Mouse (Mus musculus) G1E-ER4 (cell line): ENCODE results near the gene Mthfd2. TPM values are rescaled to one million over a fixed set of nuclear protein-coding genes. Genes with fewer than 3 reads are reported as not detected.
A peak's percentile ranks its signal among the peaks of the same experiment; 100 is the strongest.

Source experiments
- GATA1 ChIP-seq: IDR thresholded peaks from one replicate; pipeline ENCODE4 v1.8.0; 2012; ENCODE audit warnings: low read length, inconsistent platforms
- polyA plus RNA-seq: library from polyadenylated mRNA; stranded (reverse); fragments of >175 nt; gene quantifications from 2 replicates; pipeline ENCODE4 v1.2.3, GENCODE M21; 2012

Mthfd2 gene
- polyA plus RNA-seq, result 28.6 and 33.9 TPM in 2 replicates

DNA sequence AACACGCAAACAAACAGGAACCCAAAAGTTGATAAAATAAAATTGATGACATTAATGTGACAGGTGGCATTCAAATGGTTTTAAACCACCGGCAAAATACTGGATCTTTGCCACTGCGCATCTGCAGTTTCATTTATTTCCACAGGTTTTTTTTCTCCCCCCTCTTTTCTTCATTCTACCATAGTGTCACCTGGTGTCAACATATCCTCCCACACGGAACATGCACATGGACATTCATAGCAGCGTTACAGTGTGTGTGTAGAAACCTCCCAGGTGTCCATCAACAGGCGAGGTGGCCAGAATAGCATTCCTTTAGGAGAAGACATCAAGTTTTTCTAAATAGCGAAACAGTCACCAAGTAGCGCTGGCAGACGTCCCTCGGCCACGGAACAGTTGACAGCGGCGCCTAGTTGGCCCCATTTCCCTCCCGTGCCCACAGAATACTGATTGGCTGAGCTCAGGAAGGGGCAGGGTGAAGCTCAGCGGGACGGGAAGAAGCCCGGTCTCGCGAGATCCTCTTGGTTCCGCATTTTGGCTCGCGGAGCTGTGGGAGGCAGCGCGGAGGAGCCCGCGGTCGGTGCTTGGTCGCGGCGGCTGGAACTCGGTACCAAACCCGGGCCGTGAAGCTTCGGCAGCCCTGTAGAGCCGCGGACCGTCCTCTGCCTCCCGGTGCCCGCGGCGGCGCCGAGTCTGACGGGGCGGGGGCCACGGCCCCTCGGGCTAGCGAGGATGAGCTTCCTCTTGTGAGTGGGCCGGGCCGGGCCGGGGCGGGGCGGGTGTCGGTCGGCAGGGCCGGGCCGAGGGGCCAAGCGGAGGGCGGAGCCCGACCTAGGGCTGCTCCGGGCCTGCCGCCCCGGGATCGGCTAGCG, at the start of gene Mthfd2, which contains the start of gene Mob1a:
Mthfd2 (minus strand) TSS at position 384 of the 869 bp plus-strand sequence.
Mob1a (plus strand) TSS at position 492 of the 869 bp plus-strand sequence.
- TF ChIP-seq GATA1, result no peak

DNA sequence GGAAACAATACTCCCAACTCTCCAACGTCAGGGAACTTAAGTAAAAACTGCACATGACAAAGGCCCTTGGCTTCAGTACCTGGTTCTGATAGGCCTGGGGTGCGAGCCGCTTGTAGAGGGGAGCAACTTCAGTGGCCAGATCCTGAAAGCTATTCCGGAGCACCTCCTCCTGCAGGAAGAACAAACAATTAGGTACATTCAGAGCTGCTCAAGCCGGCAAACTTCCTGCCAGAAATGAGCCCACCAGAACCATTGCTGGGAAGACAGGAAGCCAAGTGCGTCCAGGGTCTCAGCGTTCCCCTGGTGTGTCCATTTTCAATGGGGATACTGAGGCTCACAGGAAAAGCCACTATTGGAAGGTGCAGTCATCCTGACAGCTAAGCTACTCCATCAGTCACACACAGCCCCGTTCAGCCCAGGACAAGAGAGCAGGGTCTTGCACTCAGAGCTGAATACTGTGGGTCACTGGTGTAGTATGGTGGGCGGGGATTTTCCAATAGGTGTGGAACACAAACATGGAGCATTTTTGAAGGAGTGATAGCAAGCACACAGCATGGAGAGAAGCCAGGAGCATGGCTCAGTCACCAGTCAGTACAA, 48.1 kb upstream of the Mthfd2 start:
- TF ChIP-seq GATA1, result no peak

DNA sequence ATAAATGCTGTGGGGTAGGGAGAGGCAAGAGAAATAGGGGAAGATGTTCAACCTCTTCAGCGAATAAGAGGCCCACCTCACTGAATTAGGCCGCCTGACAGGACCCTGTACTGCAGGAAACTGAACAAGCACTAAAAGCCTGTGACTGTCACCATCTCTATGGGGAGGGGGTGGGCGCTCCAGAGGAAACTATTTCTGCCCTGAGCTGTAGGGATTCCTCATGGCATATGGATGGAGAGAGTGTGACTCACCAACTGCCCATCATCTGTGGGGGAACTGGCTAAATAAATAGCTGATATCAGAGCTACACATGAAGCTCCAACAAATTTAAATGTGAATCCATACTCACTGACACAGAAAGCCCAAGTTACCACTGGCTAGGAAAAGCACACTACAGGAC, 45.6 kb upstream of the Mthfd2 start:
- TF ChIP-seq GATA1, result no peak

DNA sequence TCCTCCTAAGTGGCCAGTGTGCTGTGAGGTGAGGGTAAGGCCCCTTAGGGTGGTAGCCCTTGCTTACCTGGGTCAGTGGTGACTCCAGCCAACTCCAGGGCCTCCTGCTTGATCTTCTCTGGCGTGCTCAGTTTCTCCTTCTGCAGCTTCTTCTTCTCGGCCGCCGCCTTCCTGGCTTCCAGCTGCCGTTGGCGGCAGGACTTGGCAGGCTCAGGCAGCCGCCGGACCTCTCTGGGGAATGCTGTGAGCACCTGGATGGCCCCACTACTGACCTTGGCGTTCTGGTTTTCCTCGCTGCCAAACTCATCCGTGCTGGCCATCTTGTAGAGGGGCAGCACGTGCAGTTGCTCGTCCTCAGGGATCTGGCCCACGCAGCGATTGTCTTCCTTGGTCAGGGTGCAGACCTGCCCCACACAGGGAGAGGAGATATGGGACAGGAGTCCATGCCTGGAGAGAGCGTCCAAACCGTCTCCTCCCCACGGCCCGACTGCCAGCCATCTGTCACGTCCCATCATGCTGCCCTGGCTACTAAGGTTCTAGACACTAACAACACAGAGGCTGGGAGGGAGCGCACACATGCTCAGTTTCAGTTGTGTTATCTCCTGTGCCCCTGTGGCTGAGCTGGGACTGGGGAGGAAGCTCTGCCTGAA, 44.7 kb upstream of the Mthfd2 start:
- no peak for TF ChIP-seq GATA1

DNA sequence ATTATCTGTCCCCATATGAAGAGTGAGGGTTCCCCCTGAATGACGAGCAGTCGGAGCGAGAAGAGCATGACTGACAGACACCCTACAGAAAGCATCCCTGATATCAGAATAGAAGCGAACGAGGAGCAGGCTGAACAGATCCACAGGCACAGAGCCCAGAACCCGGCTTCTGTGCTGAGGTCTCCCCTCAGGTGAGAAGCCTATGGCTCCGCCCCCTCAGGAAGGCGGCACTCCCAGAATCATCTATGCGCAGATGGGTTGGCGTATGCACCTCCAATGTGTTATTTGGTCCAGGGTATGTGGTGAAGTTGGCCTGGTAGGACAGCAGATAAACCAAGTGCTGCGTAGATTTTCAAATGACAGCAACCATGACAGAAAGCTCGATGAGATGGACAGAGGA, 37.4 kb upstream of the Mthfd2 start:
- TF ChIP-seq GATA1, result no peak

DNA sequence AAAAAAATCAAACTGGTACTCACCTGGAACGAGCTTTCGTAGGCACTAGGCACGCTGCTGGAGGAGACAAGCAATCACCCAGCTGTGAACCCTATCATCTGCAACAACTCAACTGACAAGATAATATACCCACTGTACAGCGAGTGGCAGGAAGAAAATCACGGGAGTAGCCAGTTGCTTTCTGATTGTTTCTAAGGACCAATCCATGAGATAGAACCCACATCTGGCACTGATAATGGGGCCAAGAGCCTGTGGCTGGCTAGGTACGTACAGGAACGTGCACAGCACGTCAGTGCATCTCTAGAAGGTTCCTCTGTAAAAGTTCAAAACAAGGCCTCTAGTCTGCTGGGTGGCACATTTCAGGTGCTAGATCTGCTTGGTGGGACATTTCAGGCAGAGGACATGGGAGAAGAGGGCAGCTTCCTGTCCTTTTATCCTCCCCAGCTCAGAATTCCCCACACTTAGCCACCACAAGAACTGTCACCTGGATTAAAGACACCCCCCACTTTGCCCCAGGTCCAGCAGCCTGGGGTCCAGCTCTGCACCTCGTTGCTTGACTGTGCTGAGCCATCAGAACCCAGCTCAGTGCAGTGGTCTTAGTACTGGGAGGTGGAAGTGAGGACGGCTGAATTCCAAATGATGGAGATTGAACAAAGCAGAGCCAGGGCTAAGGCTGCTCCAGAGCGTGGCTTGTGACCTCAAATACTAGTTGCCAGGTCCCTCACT, 36.0 kb upstream of the Mthfd2 start:
- peak; percentile 27 for TF ChIP-seq GATA1

DNA sequence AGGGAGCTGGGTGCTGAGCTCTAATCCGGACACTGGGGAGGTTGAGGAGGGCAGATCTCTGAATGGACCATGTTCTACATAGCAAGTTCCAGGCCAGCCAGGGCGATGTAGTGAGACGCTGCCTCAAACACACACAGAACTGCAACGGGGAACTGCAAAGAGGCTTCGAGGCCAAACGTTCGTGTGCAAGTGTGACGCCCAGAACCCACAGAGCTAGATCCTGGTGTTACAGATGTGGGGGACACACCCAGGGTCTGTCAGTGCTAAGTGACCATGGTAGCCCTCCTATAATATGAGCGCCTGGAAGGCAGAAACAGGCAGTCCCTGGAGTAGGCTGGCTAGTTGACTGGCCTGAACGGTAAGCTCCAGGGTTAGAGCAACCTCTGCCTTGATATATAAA, 31.7 kb upstream of the Mthfd2 start:
- no peak for TF ChIP-seq GATA1

DNA sequence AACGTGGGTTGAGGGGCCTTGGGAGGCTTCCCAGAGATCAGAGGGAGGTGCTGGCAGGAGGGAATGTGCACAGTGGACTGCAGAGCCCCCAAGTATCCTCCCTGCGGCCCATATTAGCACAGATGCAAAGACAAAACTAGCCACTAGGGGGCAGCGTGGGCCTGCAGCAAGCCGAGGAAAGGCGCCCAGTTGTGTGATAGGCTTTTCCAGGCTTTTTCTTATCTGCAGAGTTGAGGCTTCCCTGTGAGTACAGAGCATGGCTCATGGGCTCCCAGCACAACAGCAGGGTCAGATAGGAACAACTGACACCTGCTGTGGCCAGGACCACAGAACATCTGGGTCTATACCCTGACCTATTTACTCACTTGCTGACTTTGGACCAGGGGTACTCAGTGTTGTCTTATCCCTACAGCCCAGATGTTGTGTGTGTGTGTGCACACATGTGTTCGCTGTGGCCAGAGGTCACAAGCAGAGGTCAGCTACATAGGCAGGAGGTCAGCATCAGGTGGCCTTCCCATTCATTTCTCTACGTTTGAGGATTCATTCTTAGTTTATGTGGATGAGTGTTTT, 30.9 kb upstream of the Mthfd2 start:
- TF ChIP-seq GATA1, result peak; percentile 23

DNA sequence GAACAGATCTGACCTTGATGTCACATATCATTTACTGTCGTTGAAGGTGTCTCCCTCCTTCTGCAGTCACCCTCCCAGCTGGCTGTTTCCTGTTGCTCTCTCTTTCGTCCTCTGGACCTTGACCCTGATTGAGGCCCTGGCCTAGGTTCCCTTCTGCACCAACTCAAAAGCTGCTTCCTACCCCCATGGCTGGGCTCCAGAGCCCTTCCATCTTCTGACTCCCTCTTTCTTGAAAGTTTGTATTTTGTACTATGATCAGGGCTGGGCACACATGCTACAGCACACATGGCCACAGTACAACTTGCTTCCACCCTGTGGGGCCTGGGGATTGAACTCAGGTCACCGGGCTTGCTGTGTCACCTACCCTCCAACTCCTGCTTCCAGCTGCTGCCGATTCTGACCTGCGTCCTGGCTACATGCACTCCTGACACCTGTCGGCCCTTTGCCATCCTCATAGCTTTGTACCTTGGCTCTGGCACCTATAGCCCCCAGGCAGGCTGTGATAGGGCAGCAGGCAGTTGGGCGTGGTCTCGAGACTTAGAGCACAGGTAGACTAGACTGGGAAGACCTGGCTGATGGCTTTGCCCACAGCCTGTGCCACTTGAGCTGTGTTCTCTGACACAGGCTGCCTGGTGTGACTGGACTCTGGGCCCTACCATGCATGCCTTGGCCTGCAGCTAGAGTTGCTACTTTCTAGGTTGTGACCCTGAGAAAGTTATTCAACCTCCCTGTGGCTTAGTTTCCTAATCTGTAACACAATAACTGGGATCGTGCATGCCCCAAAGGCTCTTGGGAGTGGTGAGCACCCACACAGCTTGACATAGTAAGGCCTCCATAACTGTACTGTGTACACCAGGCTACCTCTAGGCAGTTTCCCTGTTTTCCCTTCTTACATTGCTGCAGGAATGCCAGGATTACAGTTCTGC, 29.4 kb upstream of the Mthfd2 start:
- no peak for TF ChIP-seq GATA1

DNA sequence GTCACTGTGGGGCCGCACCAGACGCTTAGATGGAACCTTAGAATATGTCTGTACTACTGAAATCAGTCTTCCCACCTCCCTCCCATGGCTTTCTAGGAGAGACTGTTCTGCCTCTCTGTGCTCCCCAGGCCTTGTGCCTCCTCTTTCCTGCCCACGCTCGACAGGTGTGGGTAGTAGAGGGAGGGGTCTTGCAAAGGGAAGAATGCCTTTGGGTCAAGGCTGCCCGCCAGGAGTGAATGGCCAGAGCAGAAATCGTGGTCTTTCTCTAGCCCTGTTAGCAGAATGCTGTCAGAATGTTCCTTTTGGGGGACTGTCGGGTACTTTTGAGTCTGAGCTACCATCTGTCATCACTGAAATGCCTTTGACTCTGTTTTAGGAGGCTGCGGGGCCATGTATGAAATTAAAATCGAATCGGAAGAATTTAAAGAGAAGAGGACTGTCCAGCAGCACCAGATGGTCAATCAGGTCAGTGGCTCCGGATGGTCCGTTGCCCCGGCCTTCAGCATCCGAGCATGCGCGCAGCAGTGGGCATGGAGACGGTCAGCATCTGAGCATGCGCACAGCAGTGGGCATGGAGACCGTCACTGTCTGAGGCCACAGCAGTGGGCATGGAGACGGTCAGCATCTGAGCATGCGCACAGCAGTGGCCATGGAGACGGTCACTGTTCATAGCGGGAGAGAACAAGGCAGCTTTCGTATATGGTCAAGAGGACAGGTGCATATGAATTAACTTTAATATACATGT, 27.1 kb upstream of the Mthfd2 start:
- no peak for TF ChIP-seq GATA1

DNA sequence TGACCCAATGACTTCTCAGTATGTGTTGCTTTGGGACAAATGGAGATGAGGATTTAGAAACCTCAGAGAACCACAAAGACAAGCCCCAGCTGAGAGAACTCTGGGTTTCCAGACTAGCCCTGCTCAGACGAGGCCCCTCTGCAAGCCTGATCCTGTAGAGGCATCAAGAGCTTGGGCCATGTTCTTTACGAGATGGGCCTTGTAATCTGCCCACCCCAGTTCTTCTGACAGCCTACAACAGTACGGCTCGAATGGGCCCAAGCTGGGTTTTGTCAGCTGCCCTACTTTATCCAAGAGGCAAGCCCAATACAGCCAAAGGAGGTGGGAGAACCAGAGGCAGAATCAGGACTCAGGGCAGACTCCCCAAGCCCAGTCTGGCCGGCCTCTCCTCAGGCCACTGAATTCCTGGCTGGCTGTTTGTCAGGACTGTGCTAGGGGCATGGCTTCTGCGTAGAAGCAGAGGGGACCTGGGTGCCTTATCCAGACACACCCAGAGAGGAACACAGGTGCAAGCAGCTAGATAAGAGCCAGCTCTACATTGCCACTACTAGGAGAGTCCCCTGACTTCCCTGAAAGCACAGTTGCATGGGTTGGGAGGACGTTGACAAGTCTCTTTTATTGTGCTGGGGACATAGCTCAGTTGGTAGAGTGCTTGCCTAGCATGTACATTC, 25.9 kb upstream of the Mthfd2 start:
- peak; percentile 64 for TF ChIP-seq GATA1

DNA sequence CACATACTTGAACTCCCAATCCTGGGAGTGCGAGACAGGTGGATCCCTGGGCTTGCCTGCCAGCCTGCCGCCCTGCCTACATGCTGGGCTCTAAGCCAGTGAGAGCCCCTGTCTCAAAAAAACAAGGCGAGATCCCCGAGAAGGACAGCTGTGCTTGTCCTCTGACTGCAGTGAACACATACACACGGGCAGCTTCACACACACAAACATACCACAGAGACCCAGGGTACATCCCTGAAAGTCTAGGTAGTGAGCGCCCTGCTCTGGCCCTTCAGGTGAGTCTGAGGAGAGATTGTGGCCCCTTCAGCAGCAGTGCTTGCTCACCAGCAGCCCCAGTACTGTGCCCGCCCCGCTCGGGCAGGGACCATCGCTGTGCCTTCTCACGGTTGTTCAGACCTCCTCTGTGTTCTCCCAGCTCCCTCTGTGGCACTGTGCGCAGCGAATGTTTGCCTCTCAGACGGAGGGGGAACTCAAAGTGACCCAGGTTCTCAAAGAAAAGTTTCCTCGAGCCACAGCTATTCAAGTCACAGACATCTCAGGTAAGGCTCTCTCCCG, 25.2 kb upstream of the Mthfd2 start:
- no peak for TF ChIP-seq GATA1

DNA sequence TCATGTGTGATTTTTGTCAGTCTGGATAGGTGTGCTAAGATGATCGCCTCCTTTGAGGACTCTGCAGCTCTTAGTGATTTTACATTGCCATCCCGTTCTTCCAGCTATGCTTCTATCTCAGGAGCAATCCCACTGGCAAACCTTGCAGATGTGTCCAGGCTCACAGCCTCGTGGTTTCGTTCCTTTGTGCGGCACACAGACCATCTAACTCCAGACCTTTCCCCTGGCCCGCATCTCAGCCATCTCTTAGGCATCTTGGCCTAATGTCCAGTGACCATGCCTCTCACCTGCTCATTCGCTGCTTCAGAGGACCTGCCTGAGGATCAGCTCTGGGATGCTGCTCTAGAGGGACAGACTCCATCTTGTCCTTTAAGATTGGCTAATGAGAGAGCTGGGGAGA, 24.5 kb upstream of the Mthfd2 start:
- TF ChIP-seq GATA1, result no peak
